Mouse (Mus musculus): ENCODE data around the gene Ap1g2. TPM values are rescaled to one million over a fixed set of nuclear protein-coding genes. Genes with fewer than 3 reads are reported as not detected.

Ap1g2 gene
- polyA plus RNA-seq, 1 experiment from 2014 or later = 29.1 TPM

DNA sequence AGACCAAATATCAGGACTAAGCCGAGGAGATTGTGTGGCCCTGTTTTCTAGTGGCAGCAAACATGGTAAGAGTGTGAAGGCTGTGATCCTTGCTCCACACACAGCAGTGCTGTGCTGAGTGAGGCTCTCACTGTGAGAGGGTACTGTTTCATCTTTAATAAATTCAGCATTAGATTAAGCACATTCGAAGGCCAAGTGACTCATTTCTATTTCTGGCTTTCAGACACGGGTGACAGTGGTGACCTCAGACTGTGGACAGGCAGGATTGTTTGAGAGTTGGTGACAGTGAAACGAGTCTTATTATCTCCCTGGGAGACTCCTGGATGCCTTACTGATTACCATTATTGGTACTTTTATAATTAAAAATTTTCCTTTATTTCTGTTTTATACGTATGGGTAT lies 19.3 kb upstream of the Ap1g2 start:
- Histone ChIP-seq H3K36me3 (no peaks in the 10 kb centered on the region), H3K4me1 (peaks cover 10% of the 10 kb centered on the region), H3K4me2 (replicated peaks) (no peak overlapping the region), H3K9me3 (replicated peaks) (no peaks in the 10 kb centered on the region), H3K27me3 (no peaks in the 10 kb centered on the region), H3K9ac (no peak overlapping the region), H3K4me3 (replicated peaks) (no peak overlapping the region), H3K27ac (replicated peaks) (no peak overlapping the region)
- ATAC-seq (ENCODE audit: insufficient number of reproducible peaks, low FRiP score, low TSS enrichment, low read depth) = no peak
- 76% methylated on average over 5 of the region's 5 CpGs for WGBS

DNA sequence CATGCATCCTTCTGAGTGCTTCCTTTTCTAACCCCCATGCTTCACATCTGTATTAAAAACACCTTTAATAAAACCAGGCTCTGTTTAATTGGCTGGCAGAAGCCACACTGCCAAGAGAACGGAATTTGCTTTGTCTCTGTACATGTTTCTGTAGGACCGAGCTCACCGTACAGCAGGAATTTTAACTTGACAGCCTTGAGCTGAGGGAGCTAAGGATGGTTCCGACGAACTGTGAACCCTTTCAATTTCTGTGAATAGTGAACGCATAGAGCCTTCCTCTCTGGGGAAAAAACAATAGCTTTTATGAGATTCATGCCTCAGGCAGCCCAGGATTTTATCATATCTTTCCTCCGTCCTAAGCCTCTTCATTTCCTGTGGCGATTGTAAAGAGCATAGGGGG lies 16.0 kb upstream of the Ap1g2 start:
- Histone ChIP-seq H3K4me3 (replicated peaks) (0 out of 2 replicates have a peak overlapping the region, but pooled peaks have one; percentile 13), H3K36me3 (no peaks in the 10 kb centered on the region), H3K4me1 (peaks cover 10% of the 10 kb centered on the region), H3K4me2 (replicated peaks) (peak overlapping the region; percentile 35), H3K9me3 (replicated peaks) (no peaks in the 10 kb centered on the region), H3K27ac (replicated peaks) (peak overlapping the region; percentile 0; the same call in 1 of the 2 replicates), H3K27me3 (no peaks in the 10 kb centered on the region), H3K9ac (no peak overlapping the region)
- peak; percentile 3; the same call in 1 of the 2 replicates for ATAC-seq (ENCODE audit: insufficient number of reproducible peaks, low FRiP score, low TSS enrichment, low read depth)
- WGBS = 20% methylated on average over 8 of the region's 8 CpGs

GRCm38 (mm10) chr14:55121947-55122346 lies 15.6 kb upstream of the Ap1g2 start:
- Histone ChIP-seq H3K4me3 (replicated peaks) (0 out of 2 replicates have a peak overlapping the region, but pooled peaks have one; percentile 13), H3K9me3 (replicated peaks) (no peaks in the 10 kb centered on the region), H3K27ac (replicated peaks) (no peak overlapping the region), H3K27me3 (no peaks in the 10 kb centered on the region), H3K36me3 (no peaks in the 10 kb centered on the region), H3K9ac (no peak overlapping the region), H3K4me2 (replicated peaks) (peak overlapping the region; percentile 35), H3K4me1 (peaks cover 11% of the 10 kb centered on the region)
- WGBS = 6% methylated on average over 5 of the region's 5 CpGs
- ATAC-seq (ENCODE audit: insufficient number of reproducible peaks, low FRiP score, low TSS enrichment, low read depth) = peak; percentile 83

GRCm38 (mm10) chr14:55119421-55120134 lies 13.2 kb upstream of the Ap1g2 start:
- peaks cover 35% of the 10 kb centered on the region for H3K4me1 ChIP-seq

DNA sequence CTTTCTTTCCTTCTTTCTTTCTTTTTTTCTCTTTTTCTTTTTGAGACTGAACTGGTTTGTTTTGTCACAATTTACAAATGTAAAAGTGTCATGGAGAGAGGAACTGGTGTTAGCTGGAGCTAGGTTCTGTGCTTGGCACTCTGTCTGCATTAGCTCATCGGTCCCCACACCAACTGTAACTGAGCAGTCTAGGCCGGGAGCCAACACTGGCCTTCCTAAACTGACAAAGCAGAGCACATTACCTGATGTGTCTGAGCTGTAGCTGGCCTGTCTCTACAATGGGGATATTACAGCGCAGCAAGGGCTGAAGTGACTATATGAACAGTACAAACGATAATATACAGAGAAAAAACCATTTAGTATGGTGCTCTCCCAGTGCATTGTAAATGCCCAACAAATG lies 12.5 kb upstream of the Ap1g2 start:
- WGBS = 78% methylated on average over 4 of the region's 4 CpGs
- H3K4me1 ChIP-seq = peaks cover 42% of the 10 kb centered on the region
- no peak overlapping the region for H3K4me3 ChIP-seq (replicated peaks)
- H3K4me2 ChIP-seq (replicated peaks) = no peak overlapping the region
- H3K36me3 ChIP-seq = no peaks in the 10 kb centered on the region
- no peak for ATAC-seq (ENCODE audit: insufficient number of reproducible peaks, low FRiP score, low TSS enrichment, low read depth)
- peaks cover 9% of the 10 kb centered on the region for H3K27me3 ChIP-seq
- no peak overlapping the region for H3K9ac ChIP-seq
- H3K27ac ChIP-seq (replicated peaks) = no peak overlapping the region
- H3K9me3 ChIP-seq (replicated peaks) = no peaks in the 10 kb centered on the region

More at GRCm38 (mm10) chr14:55119421-55120134, 13.2 kb upstream of the Ap1g2 start:
- H3K4me3 ChIP-seq (replicated peaks) = no peak overlapping the region
- H3K27me3 ChIP-seq = peaks cover 6% of the 10 kb centered on the region; the same call in 1 of the 2 replicates
- no peak overlapping the region for H3K27ac ChIP-seq (replicated peaks)
- no peaks in the 10 kb centered on the region for H3K36me3 ChIP-seq
- H3K9ac ChIP-seq = no peak overlapping the region
- WGBS = 72% methylated on average over 4 of the region's 4 CpGs
- H3K4me2 ChIP-seq (replicated peaks) = no peak overlapping the region
- no peaks in the 10 kb centered on the region for H3K9me3 ChIP-seq (replicated peaks)
- ATAC-seq (ENCODE audit: insufficient number of reproducible peaks, low FRiP score, low TSS enrichment, low read depth) = no peak

- ATAC-seq (ENCODE audit: insufficient number of reproducible peaks, low FRiP score, low TSS enrichment, low read depth) = no peak
- Histone ChIP-seq H3K9me3 (replicated peaks) (no peaks in the 10 kb centered on the region), H3K4me3 (replicated peaks) (peak within 1 kb of the TSS; percentile 63), H3K9ac (no peak within 1 kb of the TSS), H3K4me2 (replicated peaks) (peak within 1 kb of the TSS; percentile 99), H3K27me3 (peaks cover 21% of the 10 kb centered on the region), H3K27ac (replicated peaks) (no peak within 1 kb of the TSS; the same call in 1 of the 2 replicates), H3K4me1 (peaks cover 35% of the 10 kb centered on the region), H3K36me3 (no peaks in the 10 kb centered on the region)
- 5% methylated on average over 21 of the region's 21 CpGs for WGBS
Measured at GRCm38 (mm10) chr14:55116425-55117200, 10.2 kb upstream of the Ap1g2 start, which contains the start of gene Jph4. Gene Jph4, minus strand, starts transcription at chr14:55116935.

GRCm38 (mm10) chr14:55115846-55116245 lies 9.5 kb upstream of the Ap1g2 start:
- WGBS = under 1% methylated on average over 8 of the region's 8 CpGs
- ATAC-seq (ENCODE audit: insufficient number of reproducible peaks, low FRiP score, low TSS enrichment, low read depth) = no peak

GRCm38 (mm10) chr14:55114759-55115701 lies 8.6 kb upstream of the Ap1g2 start:
- Histone ChIP-seq H3K4me3 (replicated peaks) (peak overlapping the region; percentile 63), H3K9ac (peak overlapping the region; percentile 49), H3K27ac (replicated peaks) (0 out of 2 replicates have a peak overlapping the region, but pooled peaks have one; percentile 34), H3K27me3 (peaks cover 26% of the 10 kb centered on the region), H3K36me3 (no peaks in the 10 kb centered on the region), H3K9me3 (replicated peaks) (no peaks in the 10 kb centered on the region), H3K4me1 (peaks cover 35% of the 10 kb centered on the region), H3K4me2 (replicated peaks) (peak overlapping the region; percentile 99)
- peak; percentile 62 for ATAC-seq (ENCODE audit: insufficient number of reproducible peaks, low FRiP score, low TSS enrichment, low read depth)
- WGBS = under 1% methylated on average over 68 of the region's 78 CpGs

More at GRCm38 (mm10) chr14:55115846-55116245, 9.5 kb upstream of the Ap1g2 start:
- no peak overlapping the region for H3K27ac ChIP-seq (replicated peaks)
- peaks cover 35% of the 10 kb centered on the region for H3K4me1 ChIP-seq
- H3K36me3 ChIP-seq = no peaks in the 10 kb centered on the region
- H3K27me3 ChIP-seq = peaks cover 21% of the 10 kb centered on the region
- H3K9me3 ChIP-seq (replicated peaks) = no peaks in the 10 kb centered on the region
- peak overlapping the region; percentile 99 for H3K4me2 ChIP-seq (replicated peaks)
- peak overlapping the region; percentile 63 for H3K4me3 ChIP-seq (replicated peaks)
- H3K9ac ChIP-seq = no peak overlapping the region

- no peaks in the 10 kb centered on the region for H3K9me3 ChIP-seq (replicated peaks)
- peak overlapping the region; percentile 49; the same call in 1 of the 2 replicates for H3K9ac ChIP-seq
- peaks cover 40% of the 10 kb centered on the region for H3K4me1 ChIP-seq
- no peak for ATAC-seq (ENCODE audit: insufficient number of reproducible peaks, low FRiP score, low TSS enrichment, low read depth)
- H3K4me2 ChIP-seq (replicated peaks) = peak overlapping the region; percentile 99
- peak overlapping the region; percentile 63 for H3K4me3 ChIP-seq (replicated peaks)
- no peak overlapping the region for H3K27ac ChIP-seq (replicated peaks)
- 14% methylated on average over 26 of the region's 26 CpGs for WGBS
- peaks cover 33% of the 10 kb centered on the region for H3K27me3 ChIP-seq
- no peaks in the 10 kb centered on the region for H3K36me3 ChIP-seq
Measured at GRCm38 (mm10) chr14:55113975-55114645, 7.7 kb upstream of the Ap1g2 start.

- Histone ChIP-seq H3K4me1 (peaks cover 45% of the 10 kb centered on the region), H3K9me3 (replicated peaks) (no peaks in the 10 kb centered on the region), H3K4me2 (replicated peaks) (peak overlapping the region; percentile 99), H3K27me3 (peaks cover 35% of the 10 kb centered on the region), H3K9ac (no peak overlapping the region), H3K4me3 (replicated peaks) (peak overlapping the region; percentile 63; the same call in 1 of the 2 replicates), H3K27ac (replicated peaks) (no peak overlapping the region), H3K36me3 (no peaks in the 10 kb centered on the region)
- no peak for ATAC-seq (ENCODE audit: insufficient number of reproducible peaks, low FRiP score, low TSS enrichment, low read depth)
- WGBS = 71% methylated on average over 51 of the region's 51 CpGs
Measured at GRCm38 (mm10) chr14:55113351-55113974, 7.1 kb upstream of the Ap1g2 start.
